16 mouse cellular contexts compared by ENCODE assay signal in genomic region chr15:88697586-88697985, GRCm38 (mm10).
"Had no signal": no experiment of that assay in that cellular context is flagged by ENCODE, and none has a peak within 500 bp of the region (broad histone marks: within the 10 kb centered on the region; RNA-seq: fewer than 3 reads in every experiment).

No protein-coding gene starts in this region.

- H3K4me2 ChIP-seq: liver, embryonic 11.5 days; liver, embryonic 13.5 days; liver, embryonic 15.5 days; lung, embryonic 15.5 days; midbrain, embryonic 11.5 days; midbrain, embryonic 13.5 days; midbrain, embryonic 15.5 days; neural tube, embryonic 12.5 days; stomach, embryonic 15.5 days had no signal

- H3K27me3 ChIP-seq: liver, embryonic 13.5 days; liver, embryonic 15.5 days; lung, embryonic 15.5 days; megakaryocyte, embryonic 14.5 days; midbrain, embryonic 13.5 days; midbrain, embryonic 15.5 days; neural tube, embryonic 12.5 days; stomach, embryonic 15.5 days had no signal

- ATAC-seq: liver, postnatal 0 days; midbrain, embryonic 13.5 days; midbrain, embryonic 15.5 days had no signal

- H3K9me3 ChIP-seq: liver, embryonic 13.5 days; liver, embryonic 15.5 days; lung, embryonic 15.5 days; megakaryocyte, embryonic 14.5 days; midbrain, embryonic 13.5 days; midbrain, embryonic 15.5 days; neural tube, embryonic 12.5 days; stomach, embryonic 15.5 days had no signal

- H3K27ac ChIP-seq: liver, embryonic 13.5 days; liver, embryonic 15.5 days; lung, embryonic 15.5 days; macrophage; midbrain, embryonic 15.5 days; neural tube, embryonic 12.5 days; stomach, embryonic 15.5 days had no signal

- H3K9ac ChIP-seq: liver, embryonic 13.5 days; liver, embryonic 15.5 days; liver, postnatal 0 days; lung, embryonic 15.5 days; midbrain, embryonic 13.5 days; midbrain, embryonic 15.5 days; neural tube, embryonic 12.5 days; stomach, embryonic 15.5 days had no signal

- H3K4me1 ChIP-seq: liver, embryonic 13.5 days; liver, embryonic 15.5 days; midbrain, embryonic 13.5 days; neural tube, embryonic 12.5 days; stomach, embryonic 15.5 days had no signal

- H3K4me3 ChIP-seq: liver, embryonic 13.5 days; liver, embryonic 15.5 days; lung, embryonic 15.5 days; megakaryocyte, embryonic 14.5 days; midbrain, embryonic 13.5 days; midbrain, embryonic 15.5 days; neural tube, embryonic 12.5 days; stomach, embryonic 15.5 days had no signal

- DNase-seq: liver, embryonic 13.5 days; liver, postnatal 0 days; right cerebral cortex, postnatal 14 days; thymus, adult 18-20 months; thymus, postnatal 14 days; thymus, postnatal 36 days had no signal
